Mouse (Mus musculus): ENCODE data around the gene Nemp1.

The Nemp1 gene

DNA sequence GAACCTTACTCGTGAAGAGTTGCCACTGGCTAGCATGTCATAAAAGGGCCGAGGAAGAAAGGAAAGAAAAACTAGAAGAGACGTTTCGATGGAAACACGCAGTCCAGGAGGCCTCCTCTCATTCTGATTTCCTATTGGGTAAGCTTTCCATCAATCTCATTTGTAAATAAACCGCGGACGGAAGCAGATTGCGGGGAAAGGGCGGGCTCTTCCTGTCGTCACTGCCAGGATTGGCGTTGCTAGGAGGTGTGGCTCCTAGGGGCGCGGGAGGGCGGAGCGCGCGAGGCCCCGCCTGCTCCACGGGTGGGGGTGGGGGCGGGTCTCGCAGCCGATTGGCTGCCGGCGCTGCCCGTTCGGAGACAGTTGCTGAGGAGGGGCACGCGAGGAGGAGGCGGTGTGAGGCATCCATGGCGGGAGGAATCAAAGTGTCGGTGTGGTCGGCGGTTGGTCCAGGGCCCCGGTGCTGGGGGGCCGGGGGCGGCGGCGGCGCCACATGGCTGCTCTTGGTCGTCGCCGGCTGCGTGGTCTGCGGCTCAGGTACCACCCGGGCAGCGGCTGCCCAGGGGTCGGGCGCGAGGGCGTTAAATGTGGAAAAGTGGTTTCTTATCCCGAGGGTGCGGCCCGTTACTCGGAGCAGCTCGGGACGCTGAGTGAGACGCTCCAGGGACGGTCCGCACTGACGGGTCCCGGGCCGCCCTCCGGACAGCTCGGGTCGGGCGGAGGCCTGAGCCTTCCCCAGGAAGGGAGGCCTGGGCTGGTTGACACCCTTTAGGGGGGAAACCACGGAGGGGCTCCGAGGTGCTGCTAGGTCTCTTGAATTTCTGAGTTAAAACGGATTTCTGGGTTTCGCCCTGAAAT lies 10.2 kb downstream of the Nemp1 start:
- TF ChIP-seq GATA4 (IDR thresholded peaks at IDR 0.05; ENCODE audit: insufficient replicate concordance, low read length): no peak

DNA sequence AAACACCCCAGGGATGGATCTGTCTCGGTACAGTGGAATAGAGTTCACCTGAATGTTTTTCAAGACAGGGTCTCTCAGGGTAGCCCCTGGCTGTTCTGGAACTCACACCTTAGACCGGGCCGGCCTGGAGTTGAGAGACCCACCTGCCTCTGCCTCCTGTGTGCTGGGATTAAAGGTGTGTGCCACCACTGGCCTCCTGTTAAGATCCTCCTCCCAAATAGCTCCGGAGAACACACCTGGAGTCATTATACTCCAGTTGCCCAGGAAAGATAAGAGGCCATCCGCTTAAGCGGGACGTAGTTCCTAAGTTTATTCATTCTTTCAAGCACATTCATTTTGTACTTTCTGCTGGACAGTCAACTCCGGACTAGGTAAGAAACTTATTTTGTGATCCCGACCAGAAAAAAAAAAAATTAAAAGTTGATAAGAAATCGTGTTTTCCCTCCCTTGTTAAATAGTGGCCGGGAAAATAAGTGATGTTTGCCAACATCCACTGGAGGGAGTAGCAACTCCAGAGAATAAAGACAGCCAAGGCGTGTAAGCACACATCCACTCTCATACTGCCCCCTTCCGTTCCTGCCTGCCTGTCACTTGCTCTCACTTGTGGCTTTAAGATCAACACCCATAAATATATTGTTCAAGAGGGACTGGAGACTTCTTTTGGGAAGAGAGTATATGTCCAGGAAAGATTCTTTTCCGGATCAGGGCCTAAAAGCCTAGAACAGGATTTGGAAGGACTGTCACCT lies 11.1 kb downstream of the Nemp1 start:
- TF ChIP-seq GATA4 (IDR thresholded peaks at IDR 0.05; ENCODE audit: insufficient replicate concordance, low read length): no peak

DNA sequence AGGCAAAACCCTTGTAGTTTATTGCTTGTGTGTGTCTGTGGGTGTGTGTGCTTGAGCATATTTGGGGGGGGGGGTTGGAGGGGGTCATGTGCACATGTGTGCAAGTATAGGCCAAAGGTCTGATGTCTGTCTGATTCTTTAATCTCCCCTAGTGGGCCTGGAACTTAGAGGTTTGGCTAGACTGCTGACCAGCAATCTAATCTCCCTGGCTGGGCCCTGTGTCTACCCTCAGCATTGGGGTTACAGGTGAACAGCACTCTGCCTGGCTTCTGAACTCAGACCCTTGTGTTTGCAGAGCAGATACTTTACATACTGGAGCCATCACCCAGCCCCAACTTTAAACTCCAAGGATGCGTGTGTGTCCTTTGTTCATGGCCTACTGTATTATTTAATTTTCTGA lies 12.5 kb downstream of the Nemp1 start:
- TF ChIP-seq GATA4 (IDR thresholded peaks at IDR 0.05; ENCODE audit: insufficient replicate concordance, low read length): no peak

DNA sequence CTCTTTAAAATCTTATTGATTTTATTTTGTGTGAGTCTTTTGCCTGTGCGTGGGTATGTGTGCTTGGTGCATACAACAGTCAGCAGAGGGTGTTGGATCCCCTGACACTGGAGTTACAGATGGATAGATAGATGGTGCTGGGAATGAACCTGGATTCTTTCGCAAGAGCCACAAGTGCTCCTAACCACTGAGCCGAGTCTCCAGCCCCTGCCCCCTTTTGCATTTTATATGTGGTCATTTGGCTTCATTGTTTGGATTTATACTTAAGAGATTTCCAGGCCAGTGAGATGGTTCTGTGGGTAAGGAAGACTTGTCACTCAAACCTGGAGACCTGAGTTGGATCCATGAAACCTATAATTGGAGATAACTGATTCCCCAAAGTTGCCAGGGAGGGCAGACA lies 13.2 kb downstream of the Nemp1 start:
- no peak for TF ChIP-seq GATA4 (IDR thresholded peaks at IDR 0.05; ENCODE audit: insufficient replicate concordance, low read length)

DNA sequence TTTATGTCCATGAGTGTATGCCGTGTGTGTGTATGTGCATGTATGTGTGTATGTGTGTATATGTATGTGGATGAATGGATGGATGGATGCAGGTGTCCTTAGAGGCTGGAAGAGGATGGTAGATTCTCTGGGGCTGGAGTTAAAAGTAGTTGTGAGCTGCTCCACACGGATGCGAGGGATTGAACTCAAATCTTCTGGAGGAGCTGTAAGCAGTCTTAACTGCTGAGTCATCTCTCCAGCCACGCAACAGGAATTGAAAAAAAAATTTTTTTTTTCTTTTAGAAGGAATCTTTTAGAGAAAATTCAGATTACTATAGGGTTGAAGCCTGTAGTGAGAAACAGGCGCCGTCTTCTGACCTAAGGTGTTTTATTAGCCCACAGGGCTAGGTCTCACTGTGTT lies 16.2 kb downstream of the Nemp1 start:
- no peak for TF ChIP-seq GATA4 (IDR thresholded peaks at IDR 0.05; ENCODE audit: insufficient replicate concordance, low read length)

DNA sequence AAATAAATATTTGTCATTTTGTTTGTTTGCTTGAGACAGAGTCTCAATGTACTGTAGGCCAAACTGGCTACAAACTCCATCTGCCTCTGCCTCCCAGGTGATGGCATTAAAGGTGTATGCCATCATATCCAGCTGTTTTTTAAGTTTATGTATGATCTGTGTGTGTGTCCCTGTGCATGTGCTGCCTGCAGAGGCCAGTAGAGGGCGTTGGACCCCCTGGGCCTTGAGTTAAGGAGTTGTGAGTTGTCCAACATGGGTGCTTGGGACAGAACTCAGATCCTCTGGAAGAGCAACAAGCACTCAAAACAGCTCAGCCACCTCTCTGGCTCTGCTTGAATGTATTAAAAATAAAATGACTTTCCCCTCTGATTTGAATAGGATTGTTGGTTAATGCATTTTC lies 24.4 kb downstream of the Nemp1 start:
- TF ChIP-seq GATA4 (IDR thresholded peaks at IDR 0.05; ENCODE audit: insufficient replicate concordance, low read length): no peak

DNA sequence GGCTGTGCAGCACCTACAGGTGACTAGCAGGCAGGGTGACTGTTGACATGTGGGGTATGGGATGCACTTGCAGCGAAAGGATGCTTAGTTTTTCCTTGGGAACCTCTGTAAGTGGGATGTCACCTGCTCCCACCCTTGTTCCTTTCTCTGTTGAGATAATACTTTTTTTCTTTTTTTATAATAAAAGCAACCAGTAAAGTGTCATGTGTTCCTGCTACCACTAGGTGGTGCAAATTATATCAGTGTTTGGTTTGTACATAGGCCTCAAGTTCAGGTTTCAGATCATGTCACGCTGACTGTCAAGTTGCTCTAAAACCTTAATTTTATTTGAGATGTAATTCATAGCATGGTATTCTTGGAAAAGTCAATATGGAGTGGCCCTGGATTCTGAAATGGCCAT lies 27.9 kb downstream of the Nemp1 start:
- no peak for TF ChIP-seq GATA4 (IDR thresholded peaks at IDR 0.05; ENCODE audit: insufficient replicate concordance, low read length)

DNA sequence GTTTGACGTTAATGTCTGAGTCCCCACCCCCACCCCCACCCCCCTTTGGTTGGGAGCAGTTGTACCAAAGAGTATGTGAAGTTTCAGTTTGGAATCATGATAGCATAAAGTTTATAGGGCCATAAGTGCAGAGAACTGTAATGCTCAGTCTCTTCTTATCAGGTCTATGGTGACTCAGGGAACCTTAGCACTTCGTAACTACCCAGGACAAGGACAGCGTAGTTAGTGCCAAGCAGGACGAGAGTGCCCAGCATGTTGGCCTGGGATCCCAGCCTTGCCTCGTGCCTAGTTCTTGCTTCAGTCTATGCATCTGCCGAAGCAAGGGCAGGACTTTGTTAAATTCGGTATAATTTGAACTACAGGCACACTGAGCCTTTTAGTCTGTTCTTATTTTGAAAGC lies 29.1 kb downstream of the Nemp1 start:
- no peak for TF ChIP-seq GATA4 (IDR thresholded peaks at IDR 0.05; ENCODE audit: insufficient replicate concordance, low read length)

DNA sequence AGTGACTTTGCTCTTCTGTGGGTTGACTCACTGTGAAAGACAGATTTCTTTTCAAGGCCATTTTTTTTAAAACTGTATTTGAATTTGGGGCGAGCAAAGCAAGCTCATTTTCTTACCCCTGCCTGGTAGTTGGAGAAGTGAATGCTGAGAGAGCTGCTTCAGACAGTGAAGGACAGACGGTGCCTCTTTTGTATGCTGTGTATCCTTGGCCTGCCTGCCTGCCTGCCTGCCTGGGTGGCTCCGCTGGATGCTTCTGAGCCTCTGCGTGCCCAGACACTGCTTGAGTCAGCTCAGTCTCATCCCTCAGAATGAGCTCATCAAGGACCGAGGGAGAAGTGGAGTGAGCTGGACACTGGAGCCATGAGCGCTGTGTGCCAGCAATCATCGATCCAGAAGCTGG lies 32.3 kb downstream of the Nemp1 start:
- no peak for TF ChIP-seq GATA4 (IDR thresholded peaks at IDR 0.05; ENCODE audit: insufficient replicate concordance, low read length)

DNA sequence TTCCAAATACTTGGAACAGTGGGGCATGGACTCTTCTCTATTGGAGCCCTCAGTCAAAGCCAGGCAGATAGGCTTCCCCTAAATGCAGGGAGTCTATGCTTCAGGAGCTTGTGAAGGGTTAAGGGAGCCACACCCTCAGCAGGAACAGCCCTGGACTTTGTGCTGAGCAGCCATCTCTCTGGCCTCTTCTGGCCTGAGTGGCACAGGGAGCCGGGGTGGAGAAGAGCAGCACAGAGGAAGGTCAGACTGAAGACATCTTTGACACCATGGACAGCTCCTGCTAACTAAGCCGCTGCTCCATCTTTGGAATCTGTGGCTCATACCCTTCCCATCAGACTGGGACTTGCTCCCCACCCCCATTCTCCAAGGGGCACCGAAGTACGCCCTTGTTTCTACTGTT lies 36.6 kb downstream of the Nemp1 start:
- no peak for TF ChIP-seq GATA4 (IDR thresholded peaks at IDR 0.05; ENCODE audit: insufficient replicate concordance, low read length)

DNA sequence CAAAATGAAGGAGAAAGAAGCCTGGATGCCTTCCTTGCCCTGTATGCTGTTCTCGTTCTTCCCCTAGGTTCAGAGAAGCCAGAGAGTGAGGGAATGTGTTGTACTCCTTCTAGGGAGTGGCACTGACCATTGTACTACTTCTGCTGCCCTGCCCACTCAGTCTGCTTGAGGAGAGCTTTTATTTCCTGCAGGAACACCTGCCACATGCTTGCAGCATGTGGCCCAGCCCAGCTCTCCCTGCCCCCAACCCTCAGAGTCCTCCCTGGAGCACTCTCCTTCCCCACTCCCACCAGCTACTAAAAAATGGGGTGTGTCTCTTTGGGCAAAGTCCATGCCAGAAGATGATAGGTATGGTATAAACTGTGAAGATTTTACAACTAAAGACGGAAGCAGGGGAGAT lies 37.6 kb downstream of the Nemp1 start:
- TF ChIP-seq GATA4 (IDR thresholded peaks at IDR 0.05; ENCODE audit: insufficient replicate concordance, low read length): no peak

DNA sequence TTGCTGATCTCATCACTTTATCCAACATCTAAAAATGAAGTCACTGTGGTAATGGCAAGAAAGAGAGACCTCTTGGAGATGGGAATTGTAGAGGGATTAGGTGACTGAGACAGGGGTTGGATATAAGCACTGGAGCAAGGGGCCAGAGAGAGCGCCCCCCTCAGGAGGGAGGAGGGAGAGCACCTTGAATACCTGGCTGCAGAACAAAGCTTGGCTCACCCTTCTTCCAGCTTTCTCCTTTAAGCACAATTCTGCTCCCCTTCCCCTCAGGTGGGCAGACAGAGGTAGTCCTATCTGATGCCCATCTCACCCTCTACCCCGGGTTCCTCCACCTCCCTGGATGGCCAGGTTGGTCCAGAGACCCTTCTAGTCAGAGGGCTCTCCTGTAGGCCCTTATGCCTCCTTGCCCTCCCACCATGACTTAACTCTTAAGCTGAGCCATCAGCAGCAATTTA lies 38.1 kb downstream of the Nemp1 start, which contains the start of gene Myo1a:
Gene Myo1a, plus strand, starts transcription at position 405 of the 455 bp plus-strand sequence.
- TF ChIP-seq GATA4 (IDR thresholded peaks at IDR 0.05; ENCODE audit: insufficient replicate concordance, low read length): no peak

DNA sequence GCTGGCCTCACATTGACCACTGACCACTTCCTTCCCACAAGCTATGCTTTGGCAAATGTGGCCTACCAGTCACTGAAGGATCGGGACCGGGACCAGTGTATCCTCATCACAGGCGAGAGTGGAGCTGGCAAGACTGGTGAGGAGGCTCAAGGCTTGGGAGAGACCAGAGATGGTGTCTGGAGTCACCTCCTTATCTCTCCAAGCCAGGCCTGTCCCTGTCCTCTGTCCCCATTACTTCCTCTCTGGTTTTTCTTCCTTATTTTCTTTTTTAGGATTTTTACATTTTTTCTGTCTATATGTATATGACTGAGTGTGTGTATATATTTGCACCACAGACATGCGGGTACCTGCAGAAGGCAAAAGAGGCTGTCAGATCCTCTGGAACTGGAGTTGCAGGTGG lies 39.1 kb downstream of the Nemp1 start:
- TF ChIP-seq GATA4 (IDR thresholded peaks at IDR 0.05; ENCODE audit: insufficient replicate concordance, low read length): no peak

DNA sequence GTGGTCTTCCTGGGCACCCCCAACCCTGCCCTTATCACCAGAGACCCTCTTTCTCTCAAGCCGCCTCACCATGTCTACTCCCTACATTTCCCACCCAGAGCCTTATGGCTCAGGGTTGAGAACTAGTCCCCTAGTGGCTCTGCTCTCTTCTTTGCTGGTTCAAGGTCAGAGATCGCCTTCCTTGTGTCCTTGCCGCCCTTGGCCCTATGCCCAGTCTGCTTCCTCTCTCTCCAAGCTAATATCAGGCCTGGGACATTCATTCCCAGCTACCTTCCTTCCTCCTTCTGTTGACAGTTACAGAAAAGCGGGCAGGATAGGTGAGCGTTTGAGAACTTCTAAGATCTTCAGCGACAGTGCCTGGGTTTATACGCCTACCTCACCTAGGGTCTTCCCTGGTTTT lies 41.0 kb downstream of the Nemp1 start:
- TF ChIP-seq GATA4 (IDR thresholded peaks at IDR 0.05; ENCODE audit: insufficient replicate concordance, low read length): no peak; the same call in 1 of the 2 replicates

DNA sequence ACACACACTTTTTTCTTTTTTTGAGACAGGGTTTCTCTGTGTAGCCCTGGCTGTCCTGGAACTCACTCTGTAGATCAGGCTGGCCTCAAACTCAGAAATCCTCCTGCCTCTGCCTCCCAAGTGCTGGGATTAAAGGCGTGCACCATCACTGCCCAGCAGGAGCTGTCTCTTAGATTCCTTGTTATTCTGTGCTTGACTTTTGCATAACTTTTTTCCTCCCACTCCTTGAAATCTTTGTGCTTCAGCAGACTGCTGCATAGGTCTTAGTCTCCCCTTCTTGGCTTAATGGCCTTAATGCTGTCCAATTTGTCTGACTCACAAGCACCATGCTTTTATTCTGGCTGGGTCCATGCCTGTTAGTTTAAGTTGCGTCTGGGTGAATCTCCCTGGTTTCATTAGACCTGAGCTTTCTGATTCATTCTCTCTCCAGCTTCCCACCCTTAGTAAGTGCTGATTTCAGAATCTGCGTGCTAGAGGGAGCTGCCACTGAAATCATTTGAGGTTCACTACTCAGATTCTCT lies 42.2 kb downstream of the Nemp1 start:
- TF ChIP-seq GATA4 (IDR thresholded peaks at IDR 0.05; ENCODE audit: insufficient replicate concordance, low read length): no peak

DNA sequence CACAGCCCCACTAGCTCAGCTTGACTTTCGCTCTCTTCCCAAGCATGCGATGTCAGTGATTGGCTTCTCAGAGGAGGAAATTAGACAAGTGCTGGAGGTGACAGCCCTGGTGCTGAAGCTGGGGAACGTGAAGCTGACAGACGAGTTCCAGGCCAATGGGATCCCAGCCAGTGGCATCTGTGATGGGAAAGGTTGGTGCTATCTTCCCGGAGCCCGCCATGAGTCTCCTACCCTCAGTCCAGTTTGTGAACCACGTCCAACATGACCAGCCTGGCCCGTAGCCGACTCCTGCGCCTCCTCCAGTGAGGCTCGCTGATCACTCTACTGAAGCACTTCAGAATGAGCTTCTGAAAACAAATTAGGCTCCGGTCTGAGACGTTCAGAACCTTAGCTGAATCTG lies 43.6 kb downstream of the Nemp1 start:
- TF ChIP-seq GATA4 (IDR thresholded peaks at IDR 0.05; ENCODE audit: insufficient replicate concordance, low read length): no peak
